Mouse (Mus musculus): ENCODE data around the gene Olfr1199. TPM values are rescaled to one million over a fixed set of nuclear protein-coding genes. Genes with fewer than 3 reads are reported as not detected.

The Olfr1199 gene
- not detected for polyA plus RNA-seq (2014; fragmentation: Illumina TruSeq; extraction: RNeasy Lipid Tissue Mini Kit (QIAGEN cat#74804); ENCODE audit: low replicate concordance)

GRCm38 (mm10) chr2:88760369-88760768, at the start of gene Olfr1199:
Gene Olfr1199 (minus strand): TSS chr2:88760469.

DNA sequence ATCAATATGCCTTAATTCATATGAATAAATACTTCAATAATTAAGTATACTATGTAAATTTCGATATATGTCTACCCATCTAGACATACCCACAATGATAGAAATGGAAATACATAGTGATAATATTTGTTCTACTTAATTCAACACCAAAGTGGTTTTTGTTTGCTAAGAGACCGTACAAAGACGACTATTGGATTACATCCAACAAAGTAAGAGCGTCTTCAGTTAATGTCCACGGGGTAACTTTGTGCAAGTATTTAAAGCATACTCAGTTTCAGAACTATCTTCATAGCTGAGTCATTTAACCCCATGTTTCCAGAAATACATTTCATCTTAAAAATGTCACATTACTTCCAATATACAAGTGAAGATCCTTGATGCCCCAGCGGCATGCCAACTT, 32.5 kb upstream of the Olfr1199 start, which contains the start of gene Olfr1201:
Gene Olfr1201 (plus strand): TSS at position 301 of the 400 bp plus-strand sequence.

GRCm38 (mm10) chr2:88770388-88770787, 10.1 kb upstream of the Olfr1199 start, which contains the start of gene Olfr1200:
Gene Olfr1200 (minus strand): TSS chr2:88770488.

GRCm38 (mm10) chr2:88751270-88751669, 9.0 kb downstream of the Olfr1199 start, which contains the start of gene Olfr1198:
Gene Olfr1198 (minus strand): TSS chr2:88751370.

GRCm38 (mm10) chr2:88732266-88732665, 28.0 kb downstream of the Olfr1199 start, which contains the start of gene Olfr1197:
Gene Olfr1197 (minus strand): TSS chr2:88732366.

DNA sequence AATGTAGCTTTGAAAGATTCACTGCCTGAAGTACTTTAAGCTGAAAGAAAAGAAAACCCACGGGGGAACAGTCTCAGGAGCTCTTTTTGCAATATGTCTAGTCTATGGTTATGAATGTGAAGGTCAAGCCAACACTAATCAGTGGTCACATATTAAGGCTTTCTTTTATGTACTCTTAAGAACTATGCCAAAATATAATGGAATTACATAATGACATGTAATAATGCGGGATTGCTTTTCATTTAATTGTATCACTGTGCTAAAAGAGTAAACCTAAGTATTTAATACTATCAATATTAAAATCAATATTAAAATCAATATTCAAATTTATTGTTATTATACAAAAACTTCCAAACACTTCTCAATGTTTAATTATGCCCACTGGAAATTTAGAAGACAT, 55.8 kb downstream of the Olfr1199 start, which contains the start of gene Olfr1196:
Gene Olfr1196 (minus strand): TSS at position 101 of the 400 bp plus-strand sequence.

Other genes starting within 250 kb of the Olfr1199 start
- gene Olfr1186, start 241.9 kb downstream of the Olfr1199 start, polyA plus RNA-seq (2014; fragmentation: Illumina TruSeq; extraction: RNeasy Lipid Tissue Mini Kit (QIAGEN cat#74804); ENCODE audit: low replicate concordance), result not detected
- not detected for gene Olfr1188, start 203.5 kb downstream of the Olfr1199 start, polyA plus RNA-seq (2014; fragmentation: Illumina TruSeq; extraction: RNeasy Lipid Tissue Mini Kit (QIAGEN cat#74804); ENCODE audit: low replicate concordance)
- gene Olfr1189, start 174.0 kb downstream of the Olfr1199 start, polyA plus RNA-seq (2014; fragmentation: Illumina TruSeq; extraction: RNeasy Lipid Tissue Mini Kit (QIAGEN cat#74804); ENCODE audit: low replicate concordance), result not detected
- not detected for gene Olfr1191-ps1, start 119.9 kb downstream of the Olfr1199 start, polyA plus RNA-seq (2014; fragmentation: Illumina TruSeq; extraction: RNeasy Lipid Tissue Mini Kit (QIAGEN cat#74804); ENCODE audit: low replicate concordance)
- not detected for gene Olfr1192-ps1, start 112.0 kb downstream of the Olfr1199 start, polyA plus RNA-seq (2014; fragmentation: Illumina TruSeq; extraction: RNeasy Lipid Tissue Mini Kit (QIAGEN cat#74804); ENCODE audit: low replicate concordance)
- not detected for gene Olfr1193, start 84.8 kb downstream of the Olfr1199 start, polyA plus RNA-seq (2014; fragmentation: Illumina TruSeq; extraction: RNeasy Lipid Tissue Mini Kit (QIAGEN cat#74804); ENCODE audit: low replicate concordance)
- gene Olfr1195, start 71.3 kb downstream of the Olfr1199 start, polyA plus RNA-seq (2014; fragmentation: Illumina TruSeq; extraction: RNeasy Lipid Tissue Mini Kit (QIAGEN cat#74804); ENCODE audit: low replicate concordance), result not detected
- not detected for gene Olfr1196, start 55.9 kb downstream of the Olfr1199 start, polyA plus RNA-seq (2014; fragmentation: Illumina TruSeq; extraction: RNeasy Lipid Tissue Mini Kit (QIAGEN cat#74804); ENCODE audit: low replicate concordance)
- gene Olfr1197, start 28.1 kb downstream of the Olfr1199 start, polyA plus RNA-seq (2014; fragmentation: Illumina TruSeq; extraction: RNeasy Lipid Tissue Mini Kit (QIAGEN cat#74804); ENCODE audit: low replicate concordance), result not detected
- not detected for gene Olfr1198, start 9.1 kb downstream of the Olfr1199 start, polyA plus RNA-seq (2014; fragmentation: Illumina TruSeq; extraction: RNeasy Lipid Tissue Mini Kit (QIAGEN cat#74804); ENCODE audit: low replicate concordance)
- gene Olfr1200, start 10.0 kb upstream of the Olfr1199 start, polyA plus RNA-seq (2014; fragmentation: Illumina TruSeq; extraction: RNeasy Lipid Tissue Mini Kit (QIAGEN cat#74804); ENCODE audit: low replicate concordance), result not detected
- not detected for gene Olfr1201, start 32.6 kb upstream of the Olfr1199 start, polyA plus RNA-seq (2014; fragmentation: Illumina TruSeq; extraction: RNeasy Lipid Tissue Mini Kit (QIAGEN cat#74804); ENCODE audit: low replicate concordance)
- gene Olfr1202, start 54.0 kb upstream of the Olfr1199 start, polyA plus RNA-seq (2014; fragmentation: Illumina TruSeq; extraction: RNeasy Lipid Tissue Mini Kit (QIAGEN cat#74804); ENCODE audit: low replicate concordance), result not detected
- gene Olfr1205, start 69.3 kb upstream of the Olfr1199 start, polyA plus RNA-seq (2014; fragmentation: Illumina TruSeq; extraction: RNeasy Lipid Tissue Mini Kit (QIAGEN cat#74804); ENCODE audit: low replicate concordance), result not detected
- not detected for gene Olfr1204, start 88.8 kb upstream of the Olfr1199 start, polyA plus RNA-seq (2014; fragmentation: Illumina TruSeq; extraction: RNeasy Lipid Tissue Mini Kit (QIAGEN cat#74804); ENCODE audit: low replicate concordance)
- not detected for gene Olfr1206, start 102.8 kb upstream of the Olfr1199 start, polyA plus RNA-seq (2014; fragmentation: Illumina TruSeq; extraction: RNeasy Lipid Tissue Mini Kit (QIAGEN cat#74804); ENCODE audit: low replicate concordance)
- not detected for gene Olfr1208, start 141.8 kb upstream of the Olfr1199 start, polyA plus RNA-seq (2014; fragmentation: Illumina TruSeq; extraction: RNeasy Lipid Tissue Mini Kit (QIAGEN cat#74804); ENCODE audit: low replicate concordance)
- gene Olfr1209, start 154.7 kb upstream of the Olfr1199 start, polyA plus RNA-seq (2014; fragmentation: Illumina TruSeq; extraction: RNeasy Lipid Tissue Mini Kit (QIAGEN cat#74804); ENCODE audit: low replicate concordance), result not detected
- gene Olfr1211, start 177.6 kb upstream of the Olfr1199 start, polyA plus RNA-seq (2014; fragmentation: Illumina TruSeq; extraction: RNeasy Lipid Tissue Mini Kit (QIAGEN cat#74804); ENCODE audit: low replicate concordance), result not detected
- not detected for gene Olfr1212, start 193.5 kb upstream of the Olfr1199 start, polyA plus RNA-seq (2014; fragmentation: Illumina TruSeq; extraction: RNeasy Lipid Tissue Mini Kit (QIAGEN cat#74804); ENCODE audit: low replicate concordance)
- gene Gm13762, start 219.8 kb upstream of the Olfr1199 start, polyA plus RNA-seq (2014; fragmentation: Illumina TruSeq; extraction: RNeasy Lipid Tissue Mini Kit (QIAGEN cat#74804); ENCODE audit: low replicate concordance), result not detected
- not detected for gene Olfr1214, start 232.2 kb upstream of the Olfr1199 start, polyA plus RNA-seq (2014; fragmentation: Illumina TruSeq; extraction: RNeasy Lipid Tissue Mini Kit (QIAGEN cat#74804); ENCODE audit: low replicate concordance)
- gene Olfr1215, start 246.5 kb upstream of the Olfr1199 start, polyA plus RNA-seq (2014; fragmentation: Illumina TruSeq; extraction: RNeasy Lipid Tissue Mini Kit (QIAGEN cat#74804); ENCODE audit: low replicate concordance), result not detected